Mouse (Mus musculus): ENCODE results near the gene Yif1a.

GRCm38 (mm10) chr19:5073518-5073917 lies 14.8 kb upstream of the Yif1a start:
- TF ChIP-seq CTCF (IDR thresholded peaks at IDR 0.05; ENCODE audit: low read depth): no peak
- no peak for TF ChIP-seq EP300 (IDR thresholded peaks at IDR 0.05; ENCODE audit: low read depth)

Measured in liver, embryonic 14.5 days (tissue).